Mouse (Mus musculus): Measurements from ENCODE around the gene Gchfr.

Gchfr gene

DNA sequence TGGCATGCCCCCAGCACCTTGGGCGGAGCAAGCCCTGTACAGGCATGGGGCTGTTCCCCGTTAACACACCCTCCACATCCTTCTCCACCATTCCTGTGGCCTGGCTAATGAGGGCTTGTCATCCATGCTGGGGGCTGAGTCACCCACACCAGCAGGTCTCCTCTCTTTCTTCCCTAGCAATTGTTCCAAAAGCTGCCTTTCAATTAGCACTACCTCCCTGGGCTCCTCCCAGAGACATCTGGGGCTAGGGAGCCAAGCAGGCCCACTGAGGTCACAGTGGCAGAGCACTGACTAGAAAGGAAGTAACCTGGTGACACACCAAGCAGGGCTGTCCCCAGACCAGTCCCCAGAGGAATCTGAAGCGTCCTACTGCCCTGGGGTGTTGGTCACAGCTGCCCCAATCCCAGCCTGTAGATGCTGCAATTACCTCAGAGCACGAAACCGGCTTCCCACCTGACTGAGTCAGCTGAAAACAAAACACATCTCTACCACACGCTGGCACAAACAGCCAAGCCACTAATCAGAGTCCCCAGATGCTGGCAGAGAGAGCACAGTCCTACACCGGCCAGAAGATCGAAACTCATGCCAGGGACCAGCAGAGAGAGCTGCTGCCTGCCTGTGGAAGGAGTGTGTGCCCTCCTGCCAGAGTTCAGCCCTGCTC is 6.5 kb downstream of the Gchfr start, which contains the start of gene Gm14137:
TSS of gene Gm14137 (plus strand) at position 519 of the 661 bp plus-strand sequence.
- DNase-seq (ENCODE audit: low read depth) = no peak

DNA sequence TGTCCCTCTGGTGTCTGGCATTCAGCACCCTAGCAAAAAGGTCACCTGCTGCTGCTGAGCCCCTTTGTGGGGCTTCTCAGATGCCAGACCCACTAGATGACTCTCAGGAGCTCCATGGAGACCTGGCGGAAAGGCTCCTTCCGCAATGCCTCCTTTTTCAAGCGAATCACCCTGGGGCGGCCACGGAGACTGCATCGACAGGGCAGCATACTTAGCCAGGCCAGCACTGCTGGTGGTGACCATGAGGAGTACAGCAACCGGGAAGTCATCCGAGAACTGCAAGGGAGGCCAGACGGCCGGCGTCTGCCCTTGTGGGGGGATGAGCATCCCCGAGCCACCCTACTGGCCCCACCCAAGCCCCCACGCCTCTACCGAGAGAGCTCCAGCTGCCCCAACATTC is 7.3 kb downstream of the Gchfr start:
- no peak for DNase-seq (ENCODE audit: low read depth)

DNA sequence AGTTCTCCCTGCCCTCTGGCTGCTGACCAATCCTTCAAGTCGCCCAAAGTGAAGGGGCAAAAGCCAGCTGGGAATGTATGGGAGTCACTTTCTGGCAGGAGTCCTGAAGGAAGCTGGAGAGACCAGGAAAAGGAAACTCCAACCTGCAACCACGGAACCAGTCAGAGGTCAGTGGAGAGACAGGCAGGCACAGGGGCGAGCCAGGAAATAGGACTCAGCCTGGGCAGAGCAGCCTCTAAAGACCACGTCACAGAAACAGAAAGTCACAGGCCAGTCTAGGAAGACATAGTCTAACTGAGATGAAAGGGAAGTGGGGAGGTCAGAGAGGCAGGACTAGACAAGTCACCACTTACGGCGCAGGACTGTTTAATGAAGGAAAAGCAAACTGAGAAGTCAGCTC is 8.0 kb downstream of the Gchfr start:
- no peak for DNase-seq (ENCODE audit: low read depth)

DNA sequence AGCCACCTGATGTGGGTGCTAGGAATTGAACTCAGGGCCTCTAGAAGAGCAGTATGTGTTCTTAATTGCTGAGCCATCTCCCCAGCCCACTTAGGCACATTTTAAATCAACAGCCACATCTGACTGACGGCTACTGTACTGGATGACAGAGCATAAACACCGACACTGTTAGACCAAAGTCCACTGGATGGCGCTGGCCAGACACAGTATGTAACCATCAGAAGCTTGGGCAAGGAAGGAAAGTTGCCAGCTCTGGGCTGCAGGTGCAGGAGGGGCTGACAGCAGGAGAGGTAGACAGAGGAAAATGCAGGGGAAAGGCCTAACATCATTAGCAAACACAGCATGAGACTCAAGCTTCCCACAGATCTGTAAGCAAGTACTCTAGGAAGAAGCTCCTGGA is 9.2 kb downstream of the Gchfr start:
- no peak for DNase-seq (ENCODE audit: low read depth)

DNA sequence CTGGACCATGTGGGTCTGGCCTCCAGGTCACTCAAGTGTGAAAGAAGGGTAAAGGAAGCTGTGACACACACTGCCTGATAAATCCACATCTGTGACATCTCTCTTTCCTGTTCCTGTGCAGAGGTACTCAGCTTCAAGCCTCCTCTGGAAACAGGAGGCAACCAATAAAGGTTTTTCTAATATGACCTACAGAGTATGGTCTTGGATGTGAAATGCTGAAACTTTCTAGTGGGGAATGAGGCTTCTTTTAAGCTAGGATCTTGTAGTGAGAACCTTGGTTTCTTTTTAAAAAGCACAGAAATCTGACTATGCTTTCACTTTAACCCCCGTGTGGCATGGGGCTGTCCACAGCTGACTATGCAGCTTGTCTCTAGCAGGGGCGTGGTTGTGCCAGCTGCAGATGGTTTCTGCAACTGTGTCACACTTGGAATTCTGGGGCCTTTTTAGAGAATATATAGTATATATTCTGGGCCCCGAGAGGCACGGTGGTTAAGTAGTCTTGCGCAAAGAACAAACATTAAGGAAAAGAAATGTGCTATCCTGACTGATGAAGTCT is 9.9 kb downstream of the Gchfr start:
- no peak for DNase-seq (ENCODE audit: low read depth)

DNA sequence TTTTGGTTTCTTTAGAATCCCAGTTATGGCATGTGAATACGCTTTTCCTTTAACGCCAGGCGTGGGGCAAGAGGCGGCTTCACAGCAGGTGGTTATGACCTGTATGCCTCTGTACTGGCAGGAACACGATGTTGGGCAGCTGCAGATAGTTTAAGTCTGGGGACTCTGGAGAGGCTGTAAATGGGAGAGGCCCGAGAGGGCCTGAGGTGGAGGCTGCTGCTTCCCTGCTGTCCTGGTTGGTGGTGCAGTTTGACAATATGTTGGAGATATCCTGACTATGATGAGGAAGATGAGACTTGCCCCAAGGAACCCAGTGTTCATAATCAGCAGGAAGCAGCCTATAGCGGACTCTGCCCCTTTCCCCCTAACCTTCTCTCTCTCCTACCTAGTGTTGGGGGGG is 15.3 kb downstream of the Gchfr start:
- no peak for DNase-seq (ENCODE audit: low read depth)

DNA sequence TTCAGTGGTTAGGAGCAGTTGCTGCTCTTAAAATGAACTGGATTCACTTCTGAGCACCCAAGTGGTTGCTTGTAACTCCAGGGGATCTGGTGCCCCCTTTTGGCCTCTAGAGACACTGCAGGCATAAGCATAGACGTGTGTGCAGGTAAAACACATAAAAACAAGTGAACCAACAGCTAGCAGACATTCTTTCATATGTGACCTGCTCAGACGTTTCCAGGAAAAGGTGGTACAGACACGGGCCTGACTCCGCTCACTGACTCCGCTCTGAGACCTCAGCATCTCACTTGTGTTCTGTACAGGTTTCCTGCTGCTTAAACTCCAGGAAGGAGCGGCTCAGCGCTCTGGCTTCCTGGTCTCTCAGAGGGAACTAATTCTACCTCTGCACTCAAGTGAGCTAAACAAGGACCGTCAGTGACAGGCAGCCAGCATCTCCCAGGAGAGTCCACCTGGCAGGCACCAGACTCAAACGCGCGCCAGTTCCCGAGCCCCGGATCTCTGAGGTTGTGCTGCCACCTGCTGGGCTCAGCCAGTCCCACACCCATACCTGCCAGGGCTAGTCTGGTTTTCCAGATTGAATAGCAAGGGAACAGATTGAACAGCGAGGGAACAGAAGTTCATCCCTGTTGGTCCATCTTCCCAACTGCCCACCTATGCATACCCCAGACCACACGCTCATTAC is 21.6 kb downstream of the Gchfr start:
- DNase-seq (ENCODE audit: low read depth) = peak; percentile 88

DNA sequence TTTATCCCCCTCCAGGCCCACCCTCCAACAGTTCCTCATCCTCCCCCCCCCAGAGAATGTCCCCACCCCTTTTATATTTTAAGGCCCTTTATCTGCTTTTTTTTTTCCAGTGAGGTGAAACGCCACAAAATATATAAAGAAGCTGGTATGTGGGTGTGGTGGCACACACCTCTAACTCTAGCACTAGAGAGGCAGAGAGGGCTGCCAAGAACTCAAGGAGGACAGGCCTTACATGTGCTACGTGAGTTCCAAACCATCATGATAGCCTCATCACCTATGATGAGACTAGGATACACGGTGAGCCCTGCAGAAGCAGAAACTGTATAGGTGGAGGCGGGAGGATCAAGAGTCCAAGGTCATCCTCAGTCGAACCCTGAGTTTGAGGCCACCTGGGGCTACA is 23.4 kb downstream of the Gchfr start:
- no peak for DNase-seq (ENCODE audit: low read depth)

DNA sequence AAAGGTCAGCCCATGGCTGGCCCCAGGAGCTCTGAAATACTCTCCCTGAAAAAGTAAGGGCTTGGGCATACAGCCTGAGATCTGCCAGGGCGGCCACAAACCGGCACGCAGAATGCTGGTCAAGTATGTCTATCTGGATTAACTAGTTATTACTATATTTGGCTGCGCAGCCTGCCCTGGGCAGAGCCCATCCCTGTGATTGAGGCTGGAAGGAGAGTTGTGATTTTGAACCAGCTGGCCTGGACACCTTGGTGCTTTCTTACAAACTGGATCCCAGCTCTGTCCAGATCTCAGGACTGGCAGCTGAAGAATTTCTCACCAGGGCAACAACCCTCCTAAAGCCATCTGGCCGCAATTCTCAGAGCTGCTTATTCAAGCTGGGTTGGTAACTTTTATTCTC is 26.6 kb downstream of the Gchfr start:
- no peak for DNase-seq (ENCODE audit: low read depth)

DNA sequence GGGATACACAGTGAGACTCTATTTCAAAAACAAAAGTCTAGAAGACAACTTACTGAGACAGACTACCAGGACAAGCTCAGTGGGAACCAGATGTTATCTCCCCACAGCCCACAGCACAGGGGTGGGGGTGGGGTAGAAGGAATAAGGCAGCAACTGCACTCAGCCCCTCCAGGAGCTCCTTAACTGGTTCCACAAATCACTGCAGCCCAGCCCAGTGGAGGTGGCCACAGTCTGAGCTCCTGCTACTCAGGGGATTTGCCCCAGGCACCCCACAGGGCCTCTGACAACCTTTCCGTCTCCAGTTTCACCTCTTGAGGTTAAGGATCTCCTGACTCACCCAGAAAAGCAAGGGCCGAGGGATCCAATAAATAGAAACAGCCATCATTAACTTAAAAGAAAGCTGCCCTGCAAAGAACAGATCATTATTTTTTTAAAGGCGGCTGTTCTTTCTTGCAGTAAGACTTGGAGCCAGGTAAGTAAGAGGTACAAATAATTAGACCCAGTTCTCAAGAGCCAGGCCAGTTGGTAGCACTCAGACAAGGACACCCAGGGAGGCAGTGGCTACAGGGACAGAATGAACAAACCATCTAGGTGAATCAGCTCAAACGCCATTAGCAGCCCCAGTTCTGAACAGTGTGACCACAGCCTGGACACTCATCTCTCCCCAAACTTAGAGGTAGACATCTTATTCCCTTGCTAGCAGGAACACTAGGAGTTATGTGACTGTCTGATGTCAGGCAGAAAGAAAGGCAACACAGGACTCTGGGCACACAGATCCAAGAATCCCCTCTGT is 28.9 kb downstream of the Gchfr start:
- no peak for DNase-seq (ENCODE audit: low read depth)

DNA sequence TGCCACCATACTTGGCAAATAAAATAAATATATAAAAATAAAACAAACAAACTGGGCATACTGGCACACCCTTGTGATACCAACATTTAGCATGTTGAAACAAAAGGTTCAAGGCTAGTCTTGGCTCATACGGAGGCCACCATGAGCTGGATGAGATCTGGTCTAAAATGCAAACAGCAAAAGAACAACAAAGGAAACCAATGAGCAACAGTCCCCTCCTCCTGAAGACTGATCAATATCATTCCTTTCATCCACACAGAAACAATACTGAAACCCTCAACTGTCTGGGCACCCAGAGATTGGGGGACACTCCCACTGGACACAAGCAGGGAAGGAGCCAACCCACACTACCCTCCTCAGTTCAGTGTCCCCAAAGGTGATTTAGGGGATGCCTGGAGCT is 29.9 kb downstream of the Gchfr start:
- DNase-seq (ENCODE audit: low read depth) = no peak

DNA sequence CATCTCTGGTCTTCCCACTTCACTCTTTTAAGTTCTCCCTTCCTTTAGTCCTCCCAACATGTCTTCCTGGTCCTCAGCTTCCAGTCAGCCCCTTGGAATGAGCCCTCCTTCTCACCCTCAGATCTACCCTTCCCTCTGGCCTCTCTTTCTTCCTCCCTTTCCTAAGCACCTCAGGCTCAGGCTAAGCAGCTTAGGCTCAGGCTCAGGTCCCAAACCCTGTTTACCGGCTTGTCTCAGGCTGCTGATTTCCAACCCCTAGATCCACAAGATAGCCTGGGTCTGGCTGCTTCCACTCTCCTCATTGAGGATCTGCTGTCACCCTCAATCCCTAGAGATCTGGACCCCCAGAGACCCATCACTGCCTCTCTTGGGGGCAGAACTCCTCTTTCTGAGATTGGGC is 30.5 kb downstream of the Gchfr start:
- DNase-seq (ENCODE audit: low read depth) = no peak

DNA sequence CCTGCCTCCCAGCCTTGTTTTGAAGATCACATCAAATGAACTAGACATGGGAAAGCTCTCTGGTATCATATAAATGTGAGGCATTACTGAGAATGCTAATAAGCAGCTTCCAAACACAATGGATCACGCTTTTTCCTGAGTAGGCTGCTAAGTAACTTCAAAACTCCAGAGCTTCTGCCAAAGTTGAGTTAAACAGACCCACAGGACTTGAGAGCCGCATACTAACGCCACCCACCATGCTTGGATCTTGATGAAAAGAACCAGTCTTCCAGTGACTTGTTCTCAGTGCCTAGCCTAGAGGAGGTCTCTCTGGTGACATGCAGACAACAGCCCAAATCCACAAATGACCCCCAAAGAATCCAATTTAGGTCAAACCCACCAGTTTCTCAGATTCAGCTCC is 31.4 kb downstream of the Gchfr start:
- DNase-seq (ENCODE audit: low read depth) = no peak

DNA sequence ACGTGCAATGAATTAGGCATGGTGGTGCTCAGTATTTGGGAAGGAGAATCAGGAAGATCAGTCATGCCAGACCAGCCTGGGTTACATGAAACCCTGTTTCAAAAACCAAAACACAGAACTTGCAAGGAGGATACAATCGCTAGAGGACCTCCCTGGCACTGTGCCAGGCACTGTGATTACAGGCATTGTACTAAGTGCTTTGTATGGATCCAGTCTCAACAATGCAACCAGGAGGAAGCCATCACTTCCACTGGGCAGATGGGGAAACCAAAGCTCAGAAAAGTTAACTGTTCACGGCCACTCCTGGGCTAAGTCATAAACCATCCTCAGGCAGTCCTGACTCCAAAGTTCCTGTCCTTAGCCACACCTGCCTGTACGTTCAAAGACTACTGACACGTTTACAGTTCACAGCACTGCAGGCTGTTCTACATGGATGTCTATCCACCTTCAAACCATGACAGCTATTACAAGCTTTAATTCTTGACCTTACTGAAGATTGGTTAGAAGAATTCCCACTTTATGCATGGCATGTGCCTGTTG is 35.4 kb downstream of the Gchfr start:
- no peak for DNase-seq (ENCODE audit: low read depth)

DNA sequence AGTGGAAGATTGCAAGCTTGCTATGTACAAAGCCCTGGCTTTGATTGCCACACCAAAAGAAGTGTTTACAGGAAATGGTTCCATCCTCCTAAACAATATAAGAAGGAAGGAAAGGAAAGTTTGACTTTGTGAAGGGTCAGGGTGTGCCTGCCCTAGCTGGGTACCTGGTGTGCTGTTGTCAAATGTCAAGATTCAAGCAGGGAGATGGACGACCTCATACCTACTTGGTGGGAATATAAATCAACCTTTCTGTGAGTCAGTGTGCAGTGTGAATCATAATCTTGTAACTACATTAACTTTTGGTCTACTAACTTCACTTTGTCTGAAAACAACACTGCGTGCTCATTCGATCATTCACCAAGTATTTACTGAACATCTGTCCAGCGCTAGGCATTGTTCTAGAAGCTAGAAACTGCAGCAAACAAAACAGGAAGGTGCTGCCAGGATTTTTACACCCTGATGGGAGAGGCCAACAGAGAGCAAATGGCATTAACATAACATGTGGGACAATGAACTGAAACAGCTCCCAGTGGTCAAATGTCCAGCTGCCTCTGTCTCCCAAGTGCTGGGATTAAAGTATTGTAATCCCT is 36.4 kb downstream of the Gchfr start:
- no peak for DNase-seq (ENCODE audit: low read depth)

DNA sequence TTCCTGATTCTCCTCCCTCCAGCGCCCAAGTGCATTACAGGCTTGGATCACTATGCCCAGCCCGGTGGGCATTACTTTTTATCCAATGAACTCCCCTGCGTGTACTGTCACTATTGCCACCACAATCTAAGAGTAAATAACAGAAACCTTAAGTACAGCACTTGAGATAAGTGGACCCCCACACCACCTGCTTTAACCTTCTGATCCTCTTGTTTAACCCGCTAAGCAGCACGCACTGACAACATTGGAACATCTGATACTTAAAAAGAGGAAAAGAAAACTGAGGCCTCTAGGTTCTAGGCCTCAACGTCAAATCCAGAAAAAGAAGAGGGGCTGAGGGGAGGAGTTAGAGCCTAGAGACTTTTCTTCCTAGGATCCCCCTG is 40.4 kb downstream of the Gchfr start:
- no peak for DNase-seq (ENCODE audit: low read depth)

DNA sequence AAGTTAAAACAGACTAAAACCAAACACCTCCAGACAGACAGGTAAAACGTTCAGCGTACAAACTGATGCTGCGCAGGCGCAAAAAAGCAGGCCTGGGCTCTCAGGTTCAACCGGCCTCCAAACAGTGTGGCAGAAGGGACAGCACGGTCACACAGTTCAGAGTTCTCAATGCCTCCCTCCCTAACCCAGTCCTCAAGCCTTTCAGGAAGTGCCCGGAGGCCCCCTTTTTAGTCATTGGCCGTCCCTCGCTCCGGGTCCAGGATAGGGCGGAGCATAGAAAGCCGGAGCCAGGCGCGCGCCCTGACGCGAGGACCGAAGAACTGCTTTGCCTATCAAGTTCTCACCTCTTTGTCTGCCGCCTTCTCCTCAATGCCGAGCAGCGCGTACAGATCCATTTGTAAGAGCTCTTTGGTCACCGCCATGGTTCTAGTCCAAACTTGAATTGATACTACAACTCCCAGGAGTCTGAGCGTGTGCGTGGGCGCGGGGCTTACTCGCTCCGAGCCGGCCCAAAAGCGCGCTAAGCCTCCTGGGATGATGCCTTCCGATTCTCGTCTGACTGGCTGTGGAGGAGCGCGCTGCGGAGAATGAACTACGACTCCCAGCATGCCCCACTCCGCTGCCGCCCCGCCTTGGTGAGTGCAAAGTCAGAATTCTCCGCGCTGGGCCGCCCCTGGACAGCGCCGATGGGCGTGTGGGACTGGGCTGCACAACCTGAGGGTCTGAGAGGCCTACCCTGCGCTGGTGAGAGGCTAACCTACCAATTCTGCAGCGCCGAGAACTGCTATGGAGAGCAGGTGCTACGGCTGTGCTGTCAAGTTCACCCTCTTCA is 41.0 kb downstream of the Gchfr start, which contains the start of the genes Zfyve19 and Dnajc17:
TSS of gene Zfyve19 (plus strand) at position 274 of the 832 bp plus-strand sequence.
TSS of gene Dnajc17 (minus strand) at position 452 of the 832 bp plus-strand sequence.
- peak; percentile 95 for DNase-seq (ENCODE audit: low read depth)

DNA sequence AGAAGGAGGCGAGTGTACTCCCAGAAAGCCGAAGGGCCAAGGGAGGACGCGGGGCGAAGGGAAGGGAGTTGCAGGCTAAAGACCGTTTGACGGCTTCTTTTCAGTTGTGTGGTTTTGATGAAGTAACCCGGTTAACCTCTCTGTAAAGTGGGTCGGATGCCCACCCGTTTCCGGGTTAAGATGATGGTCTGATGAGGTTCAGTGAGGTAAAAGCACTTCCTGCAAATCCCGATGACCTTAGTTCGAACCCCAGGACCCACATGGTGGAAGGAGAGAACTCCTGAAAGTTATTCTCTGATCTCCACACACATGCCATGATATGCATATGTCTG is 41.6 kb downstream of the Gchfr start:
- no peak for DNase-seq (ENCODE audit: low read depth)
